Mouse (Mus musculus): ENCODE results near the gene Phlpp1.

Gene Phlpp1

DNA sequence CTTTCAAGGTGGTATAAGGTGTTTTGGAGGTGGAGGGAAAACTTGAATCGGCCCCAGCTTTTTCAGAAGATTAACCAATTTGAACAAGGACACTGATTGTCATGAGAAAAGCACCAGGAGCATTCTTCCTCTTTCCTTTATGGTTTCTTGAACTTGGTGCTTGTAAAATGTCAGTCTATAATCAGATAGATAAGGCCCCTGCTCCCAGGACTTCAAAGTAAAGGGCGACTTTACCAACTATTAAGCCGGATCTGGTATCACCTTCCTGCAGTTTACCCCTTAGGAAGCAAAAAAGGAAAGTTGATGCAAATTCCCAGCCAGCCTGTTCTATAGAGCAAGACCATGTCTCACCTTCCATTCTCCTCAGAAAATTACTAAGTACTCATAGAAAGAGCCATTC, 21.9 kb downstream of the Phlpp1 start:
- no peak for DNase-seq (ENCODE audit: low spot score)

GRCm38 (mm10) chr1:106194263-106194662, 22.7 kb downstream of the Phlpp1 start:
- DNase-seq (ENCODE audit: low spot score), result no peak

- no peak for DNase-seq (ENCODE audit: low spot score)
These were observed 26.4 kb downstream of the Phlpp1 start for GRCm38 (mm10) chr1:106197991-106198390.

DNA sequence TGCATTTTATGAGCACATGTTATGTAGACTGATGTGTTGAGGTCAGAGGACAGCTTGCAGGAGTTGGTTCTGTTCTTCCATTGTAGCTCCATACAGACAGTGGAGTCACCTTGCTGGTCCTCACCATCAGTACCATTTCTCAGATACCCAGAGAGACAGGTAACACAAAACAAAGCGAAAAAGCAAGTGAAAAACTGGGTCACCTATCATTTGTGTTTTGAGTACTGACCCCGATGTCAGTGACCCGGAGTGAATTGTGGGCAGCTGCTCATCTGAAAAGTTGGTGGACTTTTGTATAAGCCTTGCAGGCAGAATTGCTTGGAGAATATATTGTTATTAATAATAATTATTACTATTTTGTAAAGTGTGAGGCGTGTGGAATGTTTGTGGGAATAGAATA, 27.6 kb downstream of the Phlpp1 start:
- no peak for DNase-seq (ENCODE audit: low spot score)

DNA sequence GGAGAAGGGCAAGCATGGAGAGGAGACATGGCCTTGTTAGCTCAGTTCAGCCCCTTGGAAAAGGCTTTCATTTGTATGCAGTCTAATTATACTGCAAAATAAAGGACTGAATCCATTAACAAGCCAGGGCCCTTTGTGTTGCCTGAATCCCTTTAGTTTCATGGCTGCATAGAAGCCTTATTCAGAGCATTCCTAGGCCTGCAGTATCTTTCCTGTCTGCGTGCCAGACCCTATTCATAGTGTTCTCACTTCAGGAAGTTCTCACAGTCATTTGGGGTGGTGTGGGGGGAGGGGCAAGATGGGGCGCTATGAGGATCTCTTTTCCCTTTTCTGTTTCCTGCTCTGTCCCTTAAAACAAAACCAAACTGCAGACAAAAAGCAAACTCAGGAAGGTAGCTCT, 28.1 kb downstream of the Phlpp1 start:
- DNase-seq (ENCODE audit: low spot score), result peak; percentile 9

- no peak for DNase-seq (ENCODE audit: low spot score)
These were observed 29.5 kb downstream of the Phlpp1 start for GRCm38 (mm10) chr1:106201025-106201424.

GRCm38 (mm10) chr1:106201929-106202328, 30.4 kb downstream of the Phlpp1 start:
- DNase-seq (ENCODE audit: low spot score), result no peak

- no peak for DNase-seq (ENCODE audit: low spot score)
These were observed 32.4 kb downstream of the Phlpp1 start for GRCm38 (mm10) chr1:106203942-106204341.

- no peak for DNase-seq (ENCODE audit: low spot score)
These were observed 32.8 kb downstream of the Phlpp1 start for GRCm38 (mm10) chr1:106204350-106204749.

GRCm38 (mm10) chr1:106208581-106208980, 37.0 kb downstream of the Phlpp1 start:
- DNase-seq (ENCODE audit: low spot score), result no peak

- no peak for DNase-seq (ENCODE audit: low spot score)
These were observed 38.9 kb downstream of the Phlpp1 start for GRCm38 (mm10) chr1:106210461-106210860.

DNA sequence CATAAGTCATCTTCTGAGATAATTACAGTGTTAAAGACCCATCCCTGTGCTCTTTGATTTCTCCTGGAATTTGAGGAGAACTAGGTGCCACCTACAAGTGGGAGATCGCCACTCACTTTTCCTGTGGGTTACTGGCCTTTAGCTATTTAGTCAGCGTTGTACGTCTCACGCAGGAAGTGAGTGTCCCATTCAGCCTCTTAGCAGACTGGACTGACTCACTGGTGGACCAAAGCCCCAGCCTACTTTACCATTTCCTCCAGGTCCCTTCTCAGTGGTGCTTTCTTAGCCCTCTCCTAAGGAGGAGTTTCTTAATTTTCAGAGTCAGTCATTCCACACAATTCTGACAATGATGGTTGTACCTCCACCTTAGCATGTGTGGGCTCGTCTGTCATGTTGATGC, 39.6 kb downstream of the Phlpp1 start:
- DNase-seq (ENCODE audit: low spot score), result no peak

DNA sequence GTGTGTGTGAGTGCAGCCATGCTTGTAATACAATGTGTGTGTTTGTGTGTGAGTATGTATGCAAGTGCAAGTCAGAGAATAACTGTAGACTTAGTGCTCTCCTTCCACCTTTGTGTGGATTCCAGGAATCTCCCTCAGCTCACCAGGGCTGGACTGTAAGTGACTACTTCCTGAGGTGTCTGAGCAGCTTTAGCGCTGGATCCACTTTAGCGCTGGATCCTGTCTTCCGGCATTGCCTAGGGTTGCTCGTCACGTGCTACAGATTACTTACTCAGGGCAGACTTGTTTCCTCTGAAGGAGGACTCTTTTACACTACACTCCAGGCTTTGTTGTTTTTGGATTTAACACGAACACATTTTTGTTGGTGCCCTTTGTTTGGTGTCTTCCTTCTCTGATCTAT, 48.9 kb downstream of the Phlpp1 start:
- no peak for DNase-seq (ENCODE audit: low spot score)

DNA sequence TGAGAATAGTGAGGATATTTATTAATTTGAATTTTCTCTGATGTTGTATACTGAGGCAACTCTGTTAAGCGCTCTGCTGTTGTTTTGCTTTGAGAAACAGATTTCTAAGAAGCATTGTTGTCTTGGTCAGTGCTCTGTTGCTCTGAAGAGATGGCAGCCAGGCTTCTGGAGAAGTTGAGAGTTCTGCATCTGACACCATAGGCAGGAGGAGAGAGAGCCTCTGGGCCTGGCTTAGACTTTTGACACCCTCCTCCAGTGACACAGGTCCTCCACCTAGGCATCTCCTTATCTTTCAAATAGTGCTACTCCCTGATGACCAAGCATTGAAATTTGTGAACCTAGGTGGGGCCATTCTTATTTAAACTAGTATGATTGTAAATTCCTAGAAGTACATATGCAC, 49.8 kb downstream of the Phlpp1 start:
- no peak for DNase-seq (ENCODE audit: low spot score)

DNA sequence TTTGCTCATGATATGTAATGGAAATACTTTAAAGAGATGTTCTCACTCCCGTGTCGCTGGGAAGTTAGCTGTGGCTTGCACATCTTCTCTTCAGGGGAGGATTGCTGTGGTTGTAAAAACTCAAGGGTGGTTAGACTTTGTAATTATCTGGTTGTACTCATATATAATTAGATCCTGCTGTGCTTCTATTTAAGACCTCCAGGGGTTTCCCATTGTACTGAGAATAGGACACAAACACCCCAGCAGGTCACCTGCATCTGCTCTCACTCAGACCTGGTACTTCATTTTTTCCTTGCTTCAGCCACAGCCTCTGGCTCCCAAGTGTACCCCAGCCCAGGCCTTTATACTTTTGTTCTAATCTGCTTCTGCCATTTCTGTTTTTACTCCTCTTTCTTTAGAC, 50.4 kb downstream of the Phlpp1 start:
- DNase-seq (ENCODE audit: low spot score), result no peak

GRCm38 (mm10) chr1:106226613-106227012, 55.1 kb downstream of the Phlpp1 start:
- DNase-seq (ENCODE audit: low spot score), result no peak

- DNase-seq (ENCODE audit: low spot score), result no peak
These were observed 58.8 kb downstream of the Phlpp1 start for GRCm38 (mm10) chr1:106230313-106230712.

- DNase-seq (ENCODE audit: low spot score), result no peak
These were observed 59.8 kb downstream of the Phlpp1 start for GRCm38 (mm10) chr1:106231345-106231744.

- DNase-seq (ENCODE audit: low spot score), result no peak
These were observed 60.4 kb downstream of the Phlpp1 start for GRCm38 (mm10) chr1:106231805-106232459.

- DNase-seq (ENCODE audit: low spot score), result no peak
These were observed 60.9 kb downstream of the Phlpp1 start for GRCm38 (mm10) chr1:106232460-106232850.

GRCm38 (mm10) chr1:106236986-106237385, 65.4 kb downstream of the Phlpp1 start:
- DNase-seq (ENCODE audit: low spot score), result no peak

GRCm38 (mm10) chr1:106240116-106240685, 68.6 kb downstream of the Phlpp1 start:
- DNase-seq (ENCODE audit: low spot score), result no peak

DNA sequence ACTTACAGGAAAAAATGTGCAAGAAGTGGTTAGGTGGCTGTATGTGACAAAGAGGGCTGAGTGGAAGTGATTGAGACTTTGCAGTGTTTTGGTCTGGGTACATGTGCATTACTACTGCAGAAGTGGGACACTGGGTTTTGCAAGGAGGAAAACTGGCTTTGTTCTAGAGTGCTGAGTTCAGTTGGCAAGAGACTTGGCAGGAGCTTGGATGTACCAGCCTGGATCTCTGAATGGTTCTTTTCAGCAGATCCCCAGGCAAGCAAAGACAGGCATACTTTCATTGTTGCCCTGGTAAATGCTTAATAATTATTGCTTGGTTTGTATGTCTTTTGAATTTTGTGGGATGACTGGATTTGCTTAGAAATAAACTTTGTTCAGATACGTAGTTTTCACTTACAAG, 69.5 kb downstream of the Phlpp1 start:
- DNase-seq (ENCODE audit: low spot score), result no peak

GRCm38 (mm10) chr1:106242129-106242528, 70.6 kb downstream of the Phlpp1 start:
- DNase-seq (ENCODE audit: low spot score), result no peak
